Mouse (Mus musculus) frontal cortex, postnatal 25 days (tissue): ENCODE results near the gene Gm11758.
"Not testable (repeated sequence)": the region's sequence is repeated elsewhere in the genome, so short reads cannot be mapped to it uniquely, and the experiment has no call there.

Experiments used
- DNase-seq, 2 experiments: peaks; one replicate each; pipeline ENCODE4 v3.0.0; 2022; ENCODE audit warnings: low spot score in 2 of 2

The Gm11758 gene

GRCm38 (mm10) chr4:73876166-73876565 lies at the start of gene Gm11758:
Gm11758 (minus strand) TSS chr4:73876266.
- DNase-seq = not testable (repeated sequence)

DNA sequence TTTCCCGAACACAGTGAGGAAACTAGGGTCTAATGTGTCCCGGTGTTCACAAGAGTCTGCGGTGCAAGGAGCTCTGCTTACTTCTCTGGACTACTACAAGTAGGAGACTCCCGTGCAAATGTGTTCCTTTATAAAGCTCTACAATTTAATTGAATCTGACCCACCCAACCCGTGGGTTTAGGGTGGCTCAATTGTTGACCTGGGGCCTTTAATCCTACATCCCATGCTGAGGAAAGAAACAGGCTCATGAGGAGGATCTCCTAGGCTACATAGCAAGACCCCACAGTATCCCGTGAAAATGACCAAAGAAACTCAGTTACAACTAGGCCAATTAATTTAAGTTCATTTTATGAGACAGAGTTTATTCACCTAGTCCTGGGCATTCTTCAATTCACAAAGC lies 44.6 kb upstream of the Gm11758 start, which contains the start of gene Gm11756:
Gene Gm11756, minus strand, starts transcription at position 101 of the 400 bp plus-strand sequence.
- DNase-seq = not testable (repeated sequence)

DNA sequence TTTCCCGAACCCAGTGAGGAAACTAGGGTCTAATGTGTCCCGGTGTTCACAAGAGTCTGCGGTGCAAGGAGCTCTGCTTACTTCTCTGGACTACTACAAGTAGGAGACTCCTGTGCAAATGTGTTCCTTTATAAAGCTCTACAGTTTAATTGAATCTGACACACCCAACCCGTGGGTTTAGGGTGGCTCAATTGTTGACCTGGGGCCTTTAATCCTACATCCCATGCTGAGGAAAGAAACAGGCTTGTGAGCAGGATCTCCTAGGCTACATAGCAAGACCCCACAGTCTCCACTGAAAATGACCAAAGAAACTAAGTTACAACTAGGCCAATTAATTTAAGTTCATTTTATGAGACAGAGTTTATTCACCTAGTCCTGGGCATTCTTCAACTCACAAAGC lies 29.8 kb upstream of the Gm11758 start, which contains the start of gene Gm13871:
Gene Gm13871, minus strand, starts transcription at position 101 of the 400 bp plus-strand sequence.
- not testable (repeated sequence) for DNase-seq

GRCm38 (mm10) chr4:73891012-73891411 lies 14.9 kb upstream of the Gm11758 start, which contains the start of gene Gm11757:
Gm11757 (minus strand) TSS chr4:73891112.
- not testable (repeated sequence) for DNase-seq

- DNase-seq = no peak
These were observed 49.5 kb downstream of the Gm11758 start for GRCm38 (mm10) chr4:73826587-73826986.
